Mouse (Mus musculus): ENCODE data around the gene Eif2d. TPM values are rescaled to one million over a fixed set of nuclear protein-coding genes. Genes with fewer than 3 reads are reported as not detected.

Eif2d gene
- polyA plus RNA-seq, 1 experiment from 2014 or later = 53.5 TPM

DNA sequence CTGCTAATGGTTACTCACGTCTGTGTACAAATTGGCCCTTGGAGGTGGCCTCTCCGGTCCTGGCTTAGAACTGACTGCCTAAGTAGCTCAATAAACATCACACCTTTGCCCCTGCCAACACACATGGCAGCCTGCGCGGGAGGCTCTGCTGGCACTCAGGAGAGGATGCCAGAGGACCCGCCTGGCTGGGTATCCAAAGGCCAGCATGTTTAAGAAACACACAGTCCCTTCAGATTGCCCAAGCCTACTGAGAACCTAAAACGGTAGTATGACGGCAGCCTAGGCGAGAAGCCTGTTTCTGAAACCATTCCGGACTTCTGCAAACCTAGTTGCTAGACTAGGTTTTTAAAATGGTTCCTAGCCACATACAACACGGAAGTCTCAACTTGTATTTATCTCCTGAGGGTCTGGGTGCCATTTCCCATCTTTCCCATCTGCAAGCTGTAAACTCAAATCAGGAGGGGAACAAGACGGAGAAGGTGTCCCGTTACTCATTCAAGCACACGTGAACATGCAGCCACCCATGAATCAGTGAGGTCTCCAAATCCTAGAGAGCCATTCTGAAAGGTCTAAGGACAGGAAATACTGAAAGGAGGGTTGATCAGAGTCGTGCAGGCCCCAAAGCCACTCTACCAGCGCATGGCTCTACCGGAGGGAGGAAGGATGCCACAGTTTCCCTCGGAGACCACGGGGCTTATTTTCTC lies 46.3 kb downstream of the Eif2d start:
- Histone ChIP-seq H3K4me2 (ENCODE audit: low read depth, low read length) (no peak overlapping the region), H3K27me3 (replicated peaks; ENCODE audit: control insufficient read depth, insufficient read depth, low read length) (no peaks in the 10 kb centered on the region), H3K9ac (ENCODE audit: low read depth, low read length) (no peak overlapping the region), H3K4me1 (ENCODE audit: control insufficient read depth, insufficient read depth, low read length) (peaks cover 15% of the 10 kb centered on the region; the same call in 1 of the 2 replicates), H3K4me3 (ENCODE audit: low read depth, low read length) (no peak overlapping the region), H3K27ac (replicated peaks; ENCODE audit: low read depth, low read length) (no peak overlapping the region), H3K36me3 (ENCODE audit: control insufficient read depth, insufficient read depth, low read length) (no peaks in the 10 kb centered on the region), H3K9me3 (ENCODE audit: control insufficient read depth, low read length) (no peaks in the 10 kb centered on the region)
- ATAC-seq (ENCODE audit: low read depth) (no peak), DNase-seq (ENCODE audit: low spot score) (no peak)
- WGBS = 80% methylated on average over 18 of the region's 18 CpGs

DNA sequence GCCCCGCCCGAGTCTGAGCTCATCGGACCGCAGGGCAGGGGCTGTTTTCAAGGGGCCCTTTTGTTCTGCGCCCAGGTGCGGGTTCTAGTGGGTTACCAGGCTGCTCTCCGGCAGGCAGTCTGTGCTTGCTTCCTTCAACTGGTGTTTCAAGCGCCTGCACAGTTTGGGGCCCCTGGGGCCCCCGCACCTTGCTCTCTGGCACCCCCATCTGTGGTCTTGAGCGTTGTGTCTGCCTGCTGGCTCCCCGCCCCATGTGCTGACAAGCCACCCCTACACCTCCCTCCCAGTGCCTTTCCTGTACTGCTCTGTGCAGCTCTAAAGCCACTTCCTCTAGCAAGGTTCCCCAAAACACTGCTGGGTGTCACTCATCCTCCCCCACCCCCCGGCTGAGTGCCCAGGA lies 47.0 kb downstream of the Eif2d start:
- no peak overlapping the region for H3K4me3 ChIP-seq (ENCODE audit: low read depth, low read length)
- 53% methylated on average over 12 of the region's 12 CpGs for WGBS
- no peaks in the 10 kb centered on the region for H3K9me3 ChIP-seq (ENCODE audit: control insufficient read depth, low read length)
- H3K4me2 ChIP-seq (ENCODE audit: low read depth, low read length) = no peak overlapping the region
- H3K36me3 ChIP-seq (ENCODE audit: control insufficient read depth, insufficient read depth, low read length) = no peaks in the 10 kb centered on the region
- no peaks in the 10 kb centered on the region for H3K27me3 ChIP-seq (replicated peaks; ENCODE audit: control insufficient read depth, insufficient read depth, low read length)
- no peak overlapping the region for H3K9ac ChIP-seq (ENCODE audit: low read depth, low read length)
- no peak overlapping the region for H3K27ac ChIP-seq (replicated peaks; ENCODE audit: low read depth, low read length)
- peaks cover 15% of the 10 kb centered on the region; the same call in 1 of the 2 replicates for H3K4me1 ChIP-seq (ENCODE audit: control insufficient read depth, insufficient read depth, low read length)
- 0 out of 2 replicates have a peak, but pooled peaks have one; percentile 28 for ATAC-seq (ENCODE audit: low read depth)
- no peak for DNase-seq (ENCODE audit: low spot score)

DNA sequence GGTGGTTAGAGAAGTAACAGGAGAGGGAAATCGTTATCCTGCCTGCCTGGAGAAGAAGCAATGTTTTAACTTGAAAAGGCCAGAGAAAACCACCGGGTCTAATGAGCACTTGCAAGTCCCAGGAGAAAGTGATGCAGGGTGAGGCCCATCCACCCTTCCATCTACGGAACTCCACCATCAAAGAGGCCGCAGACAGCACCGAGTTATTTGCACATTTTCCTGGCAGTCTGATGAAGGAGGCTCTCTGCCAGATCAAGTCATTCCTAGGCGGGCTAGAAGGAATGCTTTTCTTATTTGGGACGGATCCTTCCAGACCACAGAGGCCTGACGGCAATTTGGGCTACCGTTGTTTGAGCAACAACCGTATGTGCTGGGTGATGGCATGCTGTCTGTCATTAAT lies 47.6 kb downstream of the Eif2d start:
- DNase-seq (ENCODE audit: low spot score) (peak; percentile 88), ATAC-seq (ENCODE audit: low read depth) (peak; percentile 35)

DNA sequence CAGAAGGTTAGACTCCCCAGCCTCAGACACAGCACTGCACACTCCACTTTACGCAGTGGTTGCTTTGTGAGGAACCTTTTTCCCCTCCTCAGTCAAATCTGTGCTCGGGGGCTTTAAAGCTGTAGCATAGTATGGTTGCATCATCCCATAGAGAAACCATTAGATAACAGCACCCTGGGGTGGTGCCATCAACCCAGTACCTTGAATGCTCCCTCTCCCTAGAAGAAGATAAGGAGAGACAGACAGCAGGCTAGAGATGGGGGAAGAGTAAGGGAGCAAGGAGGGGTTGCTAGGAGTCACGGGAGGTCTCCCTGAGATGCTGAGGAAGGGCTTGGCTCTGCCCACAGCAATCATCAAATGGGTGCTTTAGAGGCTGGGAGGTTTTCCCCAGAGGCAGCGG lies 48.4 kb downstream of the Eif2d start:
- Histone ChIP-seq H3K4me1 (ENCODE audit: control insufficient read depth, insufficient read depth, low read length) (peaks cover 15% of the 10 kb centered on the region; the same call in 1 of the 2 replicates), H3K9me3 (ENCODE audit: control insufficient read depth, low read length) (no peaks in the 10 kb centered on the region), H3K4me2 (ENCODE audit: low read depth, low read length) (no peak overlapping the region), H3K27me3 (replicated peaks; ENCODE audit: control insufficient read depth, insufficient read depth, low read length) (no peaks in the 10 kb centered on the region), H3K27ac (replicated peaks; ENCODE audit: low read depth, low read length) (no peak overlapping the region), H3K9ac (ENCODE audit: low read depth, low read length) (no peak overlapping the region), H3K36me3 (ENCODE audit: control insufficient read depth, insufficient read depth, low read length) (no peaks in the 10 kb centered on the region), H3K4me3 (ENCODE audit: low read depth, low read length) (no peak overlapping the region)
- no peak for DNase-seq (ENCODE audit: low spot score)
- ATAC-seq (ENCODE audit: low read depth) = no peak
- 68% methylated on average over 4 of the region's 4 CpGs for WGBS

More for the DNA sequence above, 47.6 kb downstream of the Eif2d start:
- H3K4me2 ChIP-seq (ENCODE audit: low read depth, low read length) = no peak overlapping the region
- H3K27me3 ChIP-seq (replicated peaks; ENCODE audit: control insufficient read depth, insufficient read depth, low read length) = no peaks in the 10 kb centered on the region
- no peaks in the 10 kb centered on the region for H3K36me3 ChIP-seq (ENCODE audit: control insufficient read depth, insufficient read depth, low read length)
- H3K4me1 ChIP-seq (ENCODE audit: control insufficient read depth, insufficient read depth, low read length) = peaks cover 15% of the 10 kb centered on the region; the same call in 1 of the 2 replicates
- no peak overlapping the region for H3K9ac ChIP-seq (ENCODE audit: low read depth, low read length)
- 28% methylated on average over 10 of the region's 10 CpGs for WGBS
- no peak overlapping the region for H3K4me3 ChIP-seq (ENCODE audit: low read depth, low read length)
- no peaks in the 10 kb centered on the region for H3K9me3 ChIP-seq (ENCODE audit: control insufficient read depth, low read length)
- H3K27ac ChIP-seq (replicated peaks; ENCODE audit: low read depth, low read length) = no peak overlapping the region

DNA sequence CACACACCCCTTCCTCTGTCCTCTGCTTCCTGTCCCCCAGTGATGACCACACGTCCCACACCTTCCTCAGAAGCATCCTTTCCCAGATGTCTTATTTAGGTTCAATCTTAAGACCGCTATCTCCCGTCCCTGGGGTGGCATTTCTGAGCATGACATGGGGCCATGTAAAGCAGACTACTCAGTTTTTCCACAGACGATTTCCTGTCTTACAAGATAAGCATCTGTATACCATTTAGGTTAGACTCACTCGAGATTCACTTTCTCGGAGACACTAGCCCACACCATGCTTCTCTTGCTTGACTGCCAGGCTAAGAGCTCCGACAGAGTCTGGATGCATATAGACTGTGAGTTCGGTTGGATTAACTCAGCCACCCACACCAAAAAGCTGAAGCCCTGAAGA lies 51.5 kb downstream of the Eif2d start:
- DNase-seq (ENCODE audit: low spot score) = no peak
- no peak overlapping the region for H3K4me2 ChIP-seq (ENCODE audit: low read depth, low read length)
- no peak overlapping the region for H3K4me3 ChIP-seq (ENCODE audit: low read depth, low read length)
- ATAC-seq (ENCODE audit: low read depth) = no peak
- no peaks in the 10 kb centered on the region for H3K36me3 ChIP-seq (ENCODE audit: control insufficient read depth, insufficient read depth, low read length)
- 69% methylated on average over 8 of the region's 8 CpGs for WGBS
- H3K4me1 ChIP-seq (ENCODE audit: control insufficient read depth, insufficient read depth, low read length) = peaks cover 15% of the 10 kb centered on the region; the same call in 1 of the 2 replicates
- H3K27me3 ChIP-seq (replicated peaks; ENCODE audit: control insufficient read depth, insufficient read depth, low read length) = no peaks in the 10 kb centered on the region
- H3K9me3 ChIP-seq (ENCODE audit: control insufficient read depth, low read length) = no peaks in the 10 kb centered on the region
- no peak overlapping the region for H3K27ac ChIP-seq (replicated peaks; ENCODE audit: low read depth, low read length)
- no peak overlapping the region for H3K9ac ChIP-seq (ENCODE audit: low read depth, low read length)

DNA sequence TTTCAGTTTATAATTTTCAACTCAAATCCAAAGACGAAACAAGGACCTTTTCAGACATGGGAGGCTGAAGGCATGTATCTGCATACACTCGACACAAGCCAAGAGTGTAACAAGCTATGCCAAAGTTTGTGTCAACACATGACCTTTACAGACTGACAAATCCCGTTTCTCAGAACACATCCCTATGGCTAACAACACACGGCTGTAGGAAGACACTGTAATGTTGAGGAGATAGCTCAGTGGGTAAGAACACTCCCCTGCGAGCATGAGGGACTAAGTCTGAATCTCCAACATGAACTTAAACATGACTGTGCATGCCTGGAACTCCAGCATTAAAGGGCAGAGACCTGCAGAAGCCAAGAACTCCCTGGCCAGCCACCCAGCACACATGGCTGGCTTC lies 53.4 kb downstream of the Eif2d start:
- no peaks in the 10 kb centered on the region for H3K27me3 ChIP-seq (replicated peaks; ENCODE audit: control insufficient read depth, insufficient read depth, low read length)
- WGBS = 75% methylated on average over 5 of the region's 5 CpGs
- no peak overlapping the region for H3K4me2 ChIP-seq (ENCODE audit: low read depth, low read length)
- no peak overlapping the region for H3K9ac ChIP-seq (ENCODE audit: low read depth, low read length)
- no peaks in the 10 kb centered on the region for H3K9me3 ChIP-seq (ENCODE audit: control insufficient read depth, low read length)
- no peak overlapping the region for H3K4me3 ChIP-seq (ENCODE audit: low read depth, low read length)
- H3K4me1 ChIP-seq (ENCODE audit: control insufficient read depth, insufficient read depth, low read length) = no peaks in the 10 kb centered on the region
- H3K27ac ChIP-seq (replicated peaks; ENCODE audit: low read depth, low read length) = no peak overlapping the region
- no peaks in the 10 kb centered on the region for H3K36me3 ChIP-seq (ENCODE audit: control insufficient read depth, insufficient read depth, low read length)
- ATAC-seq (ENCODE audit: low read depth) (no peak), DNase-seq (ENCODE audit: low spot score) (no peak)

DNA sequence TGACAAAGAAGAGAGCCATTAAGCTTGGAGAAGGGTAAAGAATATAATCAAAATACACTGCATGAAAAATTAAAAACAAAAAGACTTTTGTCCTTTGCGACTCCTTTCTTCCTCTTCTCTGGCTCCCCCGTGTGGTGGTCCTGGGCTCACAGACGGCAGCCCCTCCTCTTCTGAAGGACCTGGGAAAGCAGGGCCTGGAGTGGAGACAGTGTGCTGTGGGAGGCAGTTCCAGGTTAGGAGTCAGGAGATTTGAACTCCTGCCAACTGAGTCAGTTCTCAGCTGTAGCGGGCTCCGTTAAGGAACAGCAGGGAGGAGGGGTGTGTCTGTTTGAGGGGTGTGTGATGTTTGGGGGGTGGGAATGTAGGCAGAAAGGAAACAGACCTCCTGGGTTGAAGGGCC lies 54.5 kb downstream of the Eif2d start:
- H3K27ac ChIP-seq (replicated peaks; ENCODE audit: low read depth, low read length) = no peak overlapping the region
- peak; percentile 54; the same call in 1 of the 2 replicates for ATAC-seq (ENCODE audit: low read depth)

DNA sequence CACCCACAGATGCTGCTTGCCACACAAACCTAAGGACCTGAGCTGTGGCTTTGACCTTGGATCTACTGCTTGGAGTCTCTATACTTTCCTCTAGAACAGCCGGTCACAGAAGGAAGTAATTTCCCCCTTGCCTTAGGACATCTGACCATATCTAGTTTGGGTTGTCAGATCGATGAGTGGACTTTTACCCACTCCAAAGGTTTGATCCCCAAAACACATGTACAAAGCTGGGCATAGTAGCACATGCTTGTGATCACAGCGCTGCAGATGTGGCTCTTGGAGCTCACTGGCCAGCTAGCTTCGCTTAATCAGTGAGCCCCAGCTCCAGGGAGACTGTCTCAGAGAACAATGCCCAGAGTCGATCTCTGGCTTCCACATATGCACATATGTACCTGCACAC lies 55.1 kb downstream of the Eif2d start:
- DNase-seq (ENCODE audit: low spot score) = no peak
- WGBS = 76% methylated on average over 5 of the region's 5 CpGs
- H3K4me2 ChIP-seq (ENCODE audit: low read depth, low read length) = no peak overlapping the region
- H3K27me3 ChIP-seq (replicated peaks; ENCODE audit: control insufficient read depth, insufficient read depth, low read length) = no peaks in the 10 kb centered on the region
- H3K9ac ChIP-seq (ENCODE audit: low read depth, low read length) = no peak overlapping the region
- H3K4me1 ChIP-seq (ENCODE audit: control insufficient read depth, insufficient read depth, low read length) = peaks cover under 1% of the 10 kb centered on the region; the same call in 1 of the 2 replicates
- H3K9me3 ChIP-seq (ENCODE audit: control insufficient read depth, low read length) = no peaks in the 10 kb centered on the region
- H3K4me3 ChIP-seq (ENCODE audit: low read depth, low read length) = no peak overlapping the region
- no peaks in the 10 kb centered on the region for H3K36me3 ChIP-seq (ENCODE audit: control insufficient read depth, insufficient read depth, low read length)
- no peak overlapping the region for H3K27ac ChIP-seq (replicated peaks; ENCODE audit: low read depth, low read length)
- no peak for ATAC-seq (ENCODE audit: low read depth)

More for the DNA sequence above, 54.5 kb downstream of the Eif2d start:
- Histone ChIP-seq H3K4me1 (ENCODE audit: control insufficient read depth, insufficient read depth, low read length) (no peaks in the 10 kb centered on the region), H3K9me3 (ENCODE audit: control insufficient read depth, low read length) (no peaks in the 10 kb centered on the region), H3K36me3 (ENCODE audit: control insufficient read depth, insufficient read depth, low read length) (no peaks in the 10 kb centered on the region), H3K9ac (ENCODE audit: low read depth, low read length) (no peak overlapping the region), H3K4me3 (ENCODE audit: low read depth, low read length) (no peak overlapping the region), H3K4me2 (ENCODE audit: low read depth, low read length) (no peak overlapping the region), H3K27me3 (replicated peaks; ENCODE audit: control insufficient read depth, insufficient read depth, low read length) (no peaks in the 10 kb centered on the region)
- WGBS = under 1% methylated on average over 5 of the region's 5 CpGs
- peak; percentile 78 for DNase-seq (ENCODE audit: low spot score)

DNA sequence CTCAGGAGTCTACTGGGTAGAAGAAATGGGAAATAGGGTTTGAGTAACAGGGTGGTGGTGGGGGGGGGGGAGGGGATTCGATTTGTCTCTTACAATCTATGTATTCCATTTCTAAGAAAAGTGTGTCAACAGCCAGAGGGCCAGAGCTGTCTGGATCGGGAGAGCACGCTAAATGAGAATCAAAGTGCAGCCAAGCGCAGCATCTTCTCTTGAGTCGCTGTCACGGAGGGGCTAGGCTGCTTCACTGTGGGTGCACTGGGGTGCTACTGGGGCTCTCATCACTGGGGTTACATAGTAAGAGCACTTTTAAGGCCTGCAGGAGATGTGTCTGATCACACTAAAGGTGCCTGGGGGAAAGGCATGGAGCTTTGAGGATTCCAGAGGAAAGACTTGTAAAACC lies 55.8 kb downstream of the Eif2d start:
- Histone ChIP-seq H3K4me2 (ENCODE audit: low read depth, low read length) (no peak overlapping the region), H3K4me3 (ENCODE audit: low read depth, low read length) (no peak overlapping the region), H3K27me3 (replicated peaks; ENCODE audit: control insufficient read depth, insufficient read depth, low read length) (no peaks in the 10 kb centered on the region), H3K4me1 (ENCODE audit: control insufficient read depth, insufficient read depth, low read length) (peaks cover 6% of the 10 kb centered on the region), H3K9me3 (ENCODE audit: control insufficient read depth, low read length) (no peaks in the 10 kb centered on the region), H3K9ac (ENCODE audit: low read depth, low read length) (no peak overlapping the region), H3K27ac (replicated peaks; ENCODE audit: low read depth, low read length) (no peak overlapping the region), H3K36me3 (ENCODE audit: control insufficient read depth, insufficient read depth, low read length) (no peaks in the 10 kb centered on the region)
- ATAC-seq (ENCODE audit: low read depth) = no peak
- DNase-seq (ENCODE audit: low spot score) = no peak
- 79% methylated on average over 6 of the region's 6 CpGs for WGBS
